Mouse (Mus musculus) megakaryocyte, embryonic 14.5 days (primary cell): Measurements from ENCODE around the gene Rtp1. TPM values are rescaled to one million over a fixed set of nuclear protein-coding genes. Genes with fewer than 3 reads are reported as not detected.

ENCODE experiments used
- H3K27me3 ChIP-seq: replicated peaks from 2 replicates; pipeline ENCODE3; 2012; ENCODE audit warnings: inconsistent platforms
- H3K36me3 ChIP-seq: replicated peaks from 2 replicates; pipeline ENCODE3; 2012; ENCODE audit warnings: low read length, inconsistent platforms, mixed read lengths
- H3K4me1 ChIP-seq: 2 replicates; pipeline ENCODE4 v1.6.1; 2012; ENCODE audit warnings: inconsistent platforms
- H3K4me3 ChIP-seq: replicated peaks from 2 replicates; pipeline ENCODE3; 2012; ENCODE audit warnings: moderate library complexity, mild to moderate bottlenecking, inconsistent platforms
- H3K9me3 ChIP-seq: 2 replicates; pipeline ENCODE4 v1.6.1; 2012; ENCODE audit warnings: inconsistent platforms
- FLI1 ChIP-seq: IDR thresholded peaks from 2 replicates; pipeline ENCODE4 v1.6.1; 2012; ENCODE audit warnings: low read length, inconsistent platforms, mixed read lengths
- GATA1 ChIP-seq: IDR thresholded peaks from 3 replicates; pipeline ENCODE4 v1.6.1; 2012; ENCODE audit warnings: mixed read lengths, low read length, inconsistent platforms, borderline replicate concordance
- polyA plus RNA-seq: library from polyadenylated mRNA; stranded (reverse); fragments of >175 nt; gene quantifications from 2 replicates; pipeline ENCODE4 v1.2.3, GENCODE M21; 2012; ENCODE audit warnings: low replicate concordance; ENCODE audit not compliant: insufficient read depth

Gene Rtp1
- polyA plus RNA-seq, 1 experiment = not detected

- no peaks in the 10 kb centered on the region for H3K36me3 ChIP-seq
- no peaks in the 10 kb centered on the region for H3K9me3 ChIP-seq
- no peak for TF ChIP-seq GATA1
- no peak for TF ChIP-seq FLI1
- no peaks in the 10 kb centered on the region for H3K27me3 ChIP-seq
- H3K4me1 ChIP-seq = no peaks in the 10 kb centered on the region
- H3K4me3 ChIP-seq = no peak overlapping the region
These were observed 53.3 kb downstream of the Rtp1 start for GRCm38 (mm10) chr16:23482218-23482617.

GRCm38 (mm10) chr16:23482846-23483245 is 53.9 kb downstream of the Rtp1 start:
- Histone ChIP-seq H3K9me3 (no peaks in the 10 kb centered on the region), H3K4me3 (no peak overlapping the region), H3K36me3 (no peaks in the 10 kb centered on the region), H3K27me3 (no peaks in the 10 kb centered on the region), H3K4me1 (no peaks in the 10 kb centered on the region)
- TF ChIP-seq GATA1 = no peak
- TF ChIP-seq FLI1 = no peak

GRCm38 (mm10) chr16:23483292-23483691 is 54.4 kb downstream of the Rtp1 start:
- Histone ChIP-seq H3K27me3 (no peaks in the 10 kb centered on the region), H3K9me3 (no peaks in the 10 kb centered on the region), H3K36me3 (no peaks in the 10 kb centered on the region), H3K4me1 (no peaks in the 10 kb centered on the region), H3K4me3 (no peak overlapping the region)
- TF ChIP-seq FLI1 = no peak
- TF ChIP-seq GATA1 = no peak

Other genes with a start within 250 kb of the Rtp1 start
- gene St6gal1, start 204.4 kb upstream of the Rtp1 start, polyA plus RNA-seq = not detected in 2 replicates
- 2.1 TPM in 1 of 2 replicates, not detected in the other for gene Rtp4, start 91.2 kb downstream of the Rtp1 start, polyA plus RNA-seq
- 0.10 TPM in 1 of 2 replicates, not detected in the other for gene Masp1, start 91.7 kb downstream of the Rtp1 start, polyA plus RNA-seq